Mouse (Mus musculus): ENCODE measurements around the gene Sugp1. TPM values are rescaled to one million over a fixed set of nuclear protein-coding genes. Genes with fewer than 3 reads are reported as not detected.

Gene Sugp1
- polyA plus RNA-seq, 1 experiment from 2014 or later, result 14.7 TPM

DNA sequence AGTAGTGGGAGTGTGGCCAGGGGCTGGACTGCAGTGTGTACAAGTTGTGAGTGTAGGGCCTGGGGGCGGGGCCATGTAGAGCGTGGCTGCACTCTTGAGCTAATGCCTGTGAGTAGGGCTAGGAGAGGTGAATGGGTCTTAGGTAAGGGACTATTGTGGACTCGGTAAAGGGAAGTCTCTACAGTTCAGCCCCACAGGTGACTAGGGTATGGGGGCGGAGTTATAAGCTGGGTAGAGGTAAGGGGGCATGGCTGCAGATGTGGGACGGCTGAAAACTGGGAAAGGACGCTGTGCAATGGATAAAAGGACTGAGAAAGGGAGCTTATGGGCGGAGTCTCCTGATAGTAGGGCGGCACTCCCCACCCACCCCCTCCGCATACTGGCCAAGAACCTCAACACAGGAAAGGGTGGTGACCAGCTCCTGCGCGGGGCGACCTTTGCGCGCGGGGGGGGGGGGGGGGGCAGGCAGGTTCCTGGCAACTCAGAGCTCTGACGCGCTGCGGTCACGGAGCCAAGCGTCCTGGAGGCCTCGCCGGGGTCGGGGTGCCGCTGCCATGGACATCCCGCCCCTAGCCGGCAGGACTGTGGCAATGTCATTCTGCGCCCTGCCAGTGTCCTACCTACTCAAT is 29.9 kb downstream of the Sugp1 start, which contains the start of gene Tm6sf2:
Gene Tm6sf2, plus strand, starts transcription at position 484 of the 629 bp plus-strand sequence.
- Histone ChIP-seq H3K36me3 (ENCODE audit: control insufficient read depth, insufficient read depth) (peaks cover 7% of the 10 kb centered on the region; the same call in 1 of the 2 replicates), H3K27me3 (ENCODE audit: control insufficient read depth, insufficient read depth, low read depth, low read length) (no peaks in the 10 kb centered on the region), H3K9me3 (replicated peaks; ENCODE audit: control insufficient read depth, low read length) (no peaks in the 10 kb centered on the region), H3K4me2 (ENCODE audit: low read depth, low read length) (peak within 1 kb of the TSS; percentile 57), H3K4me1 (ENCODE audit: control insufficient read depth, low read depth, low read length) (peaks cover 13% of the 10 kb centered on the region), H3K4me3 (ENCODE audit: low read depth, low read length) (peak within 1 kb of the TSS; percentile 40), H3K9ac (ENCODE audit: low read depth, low read length) (no peak within 1 kb of the TSS), H3K27ac (ENCODE audit: low read length) (peak within 1 kb of the TSS; percentile 12; the same call in 1 of the 2 replicates)
- peak; percentile 79 for ATAC-seq (ENCODE audit: low read depth)
- WGBS (ENCODE audit: insufficient replicate concordance), result 12% methylated on average over 24 of the region's 27 CpGs

DNA sequence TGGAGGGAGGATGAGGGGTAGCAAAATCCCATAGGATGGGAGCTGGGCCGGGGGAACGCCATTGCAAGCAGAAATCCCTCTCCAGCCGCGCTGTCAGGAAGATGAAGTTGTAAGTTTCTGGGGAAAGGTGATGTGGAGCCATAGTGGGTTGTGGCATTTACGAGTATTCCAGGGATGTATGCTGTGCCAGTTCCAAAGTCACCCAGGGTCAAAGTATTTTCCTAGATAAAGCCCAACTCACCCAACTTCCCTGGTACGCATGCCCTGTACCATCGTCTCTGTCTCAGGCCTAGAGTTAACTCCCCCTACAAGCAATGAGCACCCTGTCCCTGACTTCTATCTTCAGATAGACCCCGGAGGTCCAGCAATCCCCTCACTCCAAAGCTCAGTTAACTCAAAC is 30.5 kb downstream of the Sugp1 start:
- no peaks in the 10 kb centered on the region for H3K9me3 ChIP-seq (replicated peaks; ENCODE audit: control insufficient read depth, low read length)
- peak overlapping the region; percentile 40 for H3K4me3 ChIP-seq (ENCODE audit: low read depth, low read length)
- no peak overlapping the region for H3K9ac ChIP-seq (ENCODE audit: low read depth, low read length)
- H3K36me3 ChIP-seq (ENCODE audit: control insufficient read depth, insufficient read depth), result peaks cover 6% of the 10 kb centered on the region; the same call in 1 of the 2 replicates
- peaks cover 13% of the 10 kb centered on the region for H3K4me1 ChIP-seq (ENCODE audit: control insufficient read depth, low read depth, low read length)
- 54% methylated on average over 8 of the region's 8 CpGs for WGBS (ENCODE audit: insufficient replicate concordance)
- H3K27ac ChIP-seq (ENCODE audit: low read length), result no peak overlapping the region
- H3K4me2 ChIP-seq (ENCODE audit: low read depth, low read length), result peak overlapping the region; percentile 57
- H3K27me3 ChIP-seq (ENCODE audit: control insufficient read depth, insufficient read depth, low read depth, low read length), result no peaks in the 10 kb centered on the region
- ATAC-seq (ENCODE audit: low read depth), result no peak

DNA sequence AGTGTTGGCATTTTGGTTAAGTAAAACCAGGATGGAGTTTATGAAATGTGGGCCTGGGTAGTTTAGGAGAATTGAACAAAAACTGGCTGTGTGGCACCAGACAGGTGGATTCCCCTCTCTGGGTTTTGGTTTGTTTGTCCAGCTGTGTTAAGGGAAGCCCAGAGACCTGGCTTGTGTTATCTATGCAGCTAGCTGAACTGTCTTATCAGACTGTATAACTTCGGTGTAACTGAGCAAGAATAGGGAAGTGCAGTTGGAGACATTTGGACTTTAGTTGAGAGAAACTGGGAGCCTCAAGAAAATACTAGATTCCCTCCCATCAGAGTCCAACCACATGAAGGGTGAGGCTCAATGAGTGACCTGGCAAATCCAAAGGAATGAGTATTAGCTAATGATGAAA is 31.1 kb downstream of the Sugp1 start:
- peaks cover 13% of the 10 kb centered on the region for H3K4me1 ChIP-seq (ENCODE audit: control insufficient read depth, low read depth, low read length)
- H3K4me2 ChIP-seq (ENCODE audit: low read depth, low read length), result no peak overlapping the region
- no peak for ATAC-seq (ENCODE audit: low read depth)
- WGBS (ENCODE audit: insufficient replicate concordance), result 6% methylated on average over 1 of the region's 1 CpGs
- no peaks in the 10 kb centered on the region for H3K9me3 ChIP-seq (replicated peaks; ENCODE audit: control insufficient read depth, low read length)
- H3K4me3 ChIP-seq (ENCODE audit: low read depth, low read length), result no peak overlapping the region
- peaks cover 4% of the 10 kb centered on the region; the same call in 1 of the 2 replicates for H3K36me3 ChIP-seq (ENCODE audit: control insufficient read depth, insufficient read depth)
- no peak overlapping the region for H3K27ac ChIP-seq (ENCODE audit: low read length)
- H3K27me3 ChIP-seq (ENCODE audit: control insufficient read depth, insufficient read depth, low read depth, low read length), result no peaks in the 10 kb centered on the region
- no peak overlapping the region for H3K9ac ChIP-seq (ENCODE audit: low read depth, low read length)

DNA sequence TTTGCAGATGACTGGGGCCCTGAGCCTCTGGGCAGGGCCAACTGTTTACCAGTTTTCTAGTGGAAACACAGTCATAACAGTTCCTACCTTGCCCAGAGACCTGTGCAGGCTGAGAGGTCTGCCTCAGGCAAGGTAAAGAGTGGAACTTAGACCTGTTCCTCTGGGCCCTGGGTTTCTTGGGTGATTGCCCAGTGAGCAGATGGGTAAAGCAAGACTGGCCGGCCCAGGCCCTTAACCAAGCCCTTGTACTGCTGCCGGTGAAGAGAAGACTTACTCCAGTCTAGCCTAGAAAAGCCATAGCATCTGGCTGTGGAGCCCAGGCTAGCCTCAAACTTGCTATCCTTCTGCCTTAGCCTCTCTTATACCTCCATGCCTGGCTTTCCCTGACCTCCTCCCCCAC is 39.4 kb downstream of the Sugp1 start:
- Histone ChIP-seq H3K4me3 (ENCODE audit: low read depth, low read length) (no peak overlapping the region), H3K27ac (ENCODE audit: low read length) (no peak overlapping the region), H3K9ac (ENCODE audit: low read depth, low read length) (no peak overlapping the region), H3K27me3 (ENCODE audit: control insufficient read depth, insufficient read depth, low read depth, low read length) (peaks cover 46% of the 10 kb centered on the region), H3K4me1 (ENCODE audit: control insufficient read depth, low read depth, low read length) (peaks cover 3% of the 10 kb centered on the region; the same call in 1 of the 2 replicates), H3K9me3 (replicated peaks; ENCODE audit: control insufficient read depth, low read length) (no peaks in the 10 kb centered on the region), H3K4me2 (ENCODE audit: low read depth, low read length) (no peak overlapping the region), H3K36me3 (ENCODE audit: control insufficient read depth, insufficient read depth) (no peaks in the 10 kb centered on the region)
- 87% methylated on average over 2 of the region's 2 CpGs for WGBS (ENCODE audit: insufficient replicate concordance)
- no peak for ATAC-seq (ENCODE audit: low read depth)

DNA sequence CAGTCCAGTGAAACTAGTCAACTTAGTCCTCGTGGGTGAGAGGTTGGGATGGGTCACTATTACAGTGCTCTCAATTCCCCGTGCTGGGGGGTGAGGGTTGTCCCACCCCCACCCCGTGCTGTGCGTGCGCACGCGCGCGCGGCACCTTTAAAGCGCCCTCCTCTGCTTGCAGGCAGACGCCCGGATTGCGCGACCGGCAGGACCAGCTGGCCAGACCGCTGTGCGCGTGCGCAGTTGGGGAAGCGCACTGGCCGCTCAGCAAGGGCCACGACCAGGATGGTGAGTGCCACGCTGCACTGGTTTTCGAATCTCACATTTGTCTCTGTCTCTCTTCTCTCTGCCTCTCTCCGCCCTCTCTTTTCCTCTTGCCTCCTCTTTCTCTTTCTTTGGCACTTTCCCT is 40.7 kb downstream of the Sugp1 start, which contains the start of gene Hapln4:
Gene Hapln4, plus strand, starts transcription at position 173 of the 400 bp plus-strand sequence.
- Histone ChIP-seq H3K9ac (ENCODE audit: low read depth, low read length) (no peak within 1 kb of the TSS), H3K4me2 (ENCODE audit: low read depth, low read length) (peak within 1 kb of the TSS; percentile 45), H3K4me3 (ENCODE audit: low read depth, low read length) (peak within 1 kb of the TSS; percentile 32), H3K27me3 (ENCODE audit: control insufficient read depth, insufficient read depth, low read depth, low read length) (peaks cover 59% of the 10 kb centered on the region), H3K27ac (ENCODE audit: low read length) (no peak within 1 kb of the TSS), H3K4me1 (ENCODE audit: control insufficient read depth, low read depth, low read length) (peaks cover 3% of the 10 kb centered on the region; the same call in 1 of the 2 replicates), H3K36me3 (ENCODE audit: control insufficient read depth, insufficient read depth) (no peaks in the 10 kb centered on the region), H3K9me3 (replicated peaks; ENCODE audit: control insufficient read depth, low read length) (no peaks in the 10 kb centered on the region)
- under 1% methylated on average over 26 of the region's 26 CpGs for WGBS (ENCODE audit: insufficient replicate concordance)
- no peak for ATAC-seq (ENCODE audit: low read depth)

DNA sequence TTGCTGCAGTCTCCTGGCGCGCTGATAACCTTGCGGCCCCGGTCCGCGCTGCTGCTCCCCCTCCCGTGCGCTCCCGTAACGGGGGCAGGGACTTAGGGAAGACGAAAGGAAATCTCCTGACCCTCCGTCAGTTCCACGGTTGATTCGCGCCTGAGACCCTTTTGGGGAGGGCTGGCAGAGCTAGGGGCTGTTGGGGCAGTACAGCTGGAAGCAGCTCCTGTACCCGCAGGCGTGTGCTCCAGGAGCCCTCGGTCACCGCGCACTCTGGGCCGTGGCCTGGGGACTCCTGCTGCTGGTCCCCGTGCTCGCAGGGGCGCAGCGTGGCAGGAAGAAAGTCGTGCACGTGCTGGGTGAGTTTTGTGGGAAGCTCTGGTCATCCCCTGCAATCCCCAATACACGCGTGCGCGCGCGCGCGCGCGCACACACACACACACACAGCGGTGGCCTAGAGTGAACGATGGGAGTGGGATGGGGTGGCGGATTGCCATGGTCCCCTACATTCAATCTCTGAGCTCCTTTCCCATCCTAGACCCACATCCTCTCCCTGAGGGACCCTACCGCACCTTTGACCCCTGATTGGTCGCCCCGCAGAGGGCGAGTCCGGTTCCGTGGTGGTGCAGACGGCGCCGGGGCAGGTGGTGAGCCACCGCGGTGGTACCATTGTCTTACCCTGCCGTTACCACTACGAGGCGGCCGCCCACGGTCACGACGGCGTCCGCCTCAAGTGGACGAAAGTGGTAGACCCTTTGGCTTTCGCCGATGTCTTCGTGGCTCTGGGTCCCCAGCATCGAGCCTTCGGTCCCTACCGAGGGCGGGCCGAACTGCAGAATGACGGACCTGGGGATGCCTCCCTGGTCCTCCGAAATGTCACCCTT is 41.8 kb downstream of the Sugp1 start:
- no peak overlapping the region for H3K27ac ChIP-seq (ENCODE audit: low read length)
- peak overlapping the region; percentile 32 for H3K4me3 ChIP-seq (ENCODE audit: low read depth, low read length)
- H3K27me3 ChIP-seq (ENCODE audit: control insufficient read depth, insufficient read depth, low read depth, low read length), result peaks cover 71% of the 10 kb centered on the region
- H3K36me3 ChIP-seq (ENCODE audit: control insufficient read depth, insufficient read depth), result no peaks in the 10 kb centered on the region
- peaks cover 3% of the 10 kb centered on the region; the same call in 1 of the 2 replicates for H3K4me1 ChIP-seq (ENCODE audit: control insufficient read depth, low read depth, low read length)
- 3% methylated on average over 71 of the region's 71 CpGs for WGBS (ENCODE audit: insufficient replicate concordance)
- H3K4me2 ChIP-seq (ENCODE audit: low read depth, low read length), result peak overlapping the region; percentile 45
- ATAC-seq (ENCODE audit: low read depth), result no peak
- no peaks in the 10 kb centered on the region for H3K9me3 ChIP-seq (replicated peaks; ENCODE audit: control insufficient read depth, low read length)
- no peak overlapping the region for H3K9ac ChIP-seq (ENCODE audit: low read depth, low read length)

DNA sequence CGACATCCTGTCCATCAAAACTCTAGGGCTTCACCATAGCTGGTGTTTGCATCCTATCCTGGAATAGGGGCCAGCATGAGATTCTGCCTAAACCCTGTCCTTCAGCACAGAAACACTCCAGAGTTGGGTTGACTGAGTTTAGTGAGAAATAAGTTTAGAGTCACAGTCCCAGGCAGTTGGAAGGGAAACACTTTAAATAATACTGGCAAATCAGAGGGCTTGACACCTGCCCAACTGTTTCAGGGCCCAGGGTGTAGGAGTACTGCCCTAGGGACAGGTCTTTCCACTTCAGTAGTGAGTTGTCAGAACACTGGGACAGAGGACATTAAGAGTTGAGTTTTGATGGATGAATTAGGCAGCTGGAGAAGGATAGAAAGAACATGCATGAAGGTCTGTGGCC is 43.5 kb downstream of the Sugp1 start:
- no peaks in the 10 kb centered on the region for H3K9me3 ChIP-seq (replicated peaks; ENCODE audit: control insufficient read depth, low read length)
- no peak overlapping the region for H3K27ac ChIP-seq (ENCODE audit: low read length)
- no peak overlapping the region for H3K4me2 ChIP-seq (ENCODE audit: low read depth, low read length)
- H3K36me3 ChIP-seq (ENCODE audit: control insufficient read depth, insufficient read depth), result no peaks in the 10 kb centered on the region
- no peak for ATAC-seq (ENCODE audit: low read depth)
- peaks cover 82% of the 10 kb centered on the region for H3K27me3 ChIP-seq (ENCODE audit: control insufficient read depth, insufficient read depth, low read depth, low read length)
- peaks cover 3% of the 10 kb centered on the region; the same call in 1 of the 2 replicates for H3K4me1 ChIP-seq (ENCODE audit: control insufficient read depth, low read depth, low read length)
- no peak overlapping the region for H3K4me3 ChIP-seq (ENCODE audit: low read depth, low read length)
- H3K9ac ChIP-seq (ENCODE audit: low read depth, low read length), result no peak overlapping the region
- WGBS (ENCODE audit: insufficient replicate concordance), result 24% methylated on average over 1 of the region's 1 CpGs

DNA sequence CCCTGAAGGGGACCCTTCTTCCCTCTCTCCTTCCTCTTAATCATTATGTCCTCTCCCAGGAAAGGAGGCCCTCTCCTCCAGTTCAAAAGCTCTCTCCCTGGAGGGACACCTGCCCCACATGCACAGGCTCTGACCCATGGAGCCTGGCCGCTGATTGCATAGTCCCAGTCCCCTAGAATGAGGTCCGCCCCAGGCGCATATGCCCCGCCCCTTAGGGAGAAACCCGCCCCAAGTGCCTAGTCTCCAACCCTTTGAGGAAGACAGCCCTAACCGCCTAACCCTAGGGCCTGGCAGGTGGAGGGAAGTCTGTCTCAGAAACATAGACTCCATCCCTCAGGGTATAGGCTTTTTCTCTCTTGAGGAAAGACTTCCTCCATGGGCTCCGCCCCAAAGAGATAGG is 44.6 kb downstream of the Sugp1 start:
- 4% methylated on average over 7 of the region's 7 CpGs for WGBS (ENCODE audit: insufficient replicate concordance)
- Histone ChIP-seq H3K27ac (ENCODE audit: low read length) (no peak overlapping the region), H3K9ac (ENCODE audit: low read depth, low read length) (no peak overlapping the region), H3K9me3 (replicated peaks; ENCODE audit: control insufficient read depth, low read length) (no peaks in the 10 kb centered on the region), H3K36me3 (ENCODE audit: control insufficient read depth, insufficient read depth) (no peaks in the 10 kb centered on the region), H3K4me3 (ENCODE audit: low read depth, low read length) (no peak overlapping the region), H3K4me2 (ENCODE audit: low read depth, low read length) (no peak overlapping the region), H3K27me3 (ENCODE audit: control insufficient read depth, insufficient read depth, low read depth, low read length) (peaks cover 82% of the 10 kb centered on the region), H3K4me1 (ENCODE audit: control insufficient read depth, low read depth, low read length) (peaks cover 3% of the 10 kb centered on the region; the same call in 1 of the 2 replicates)
- ATAC-seq (ENCODE audit: low read depth), result no peak

All from liver, embryonic 16.5 days (tissue).